Mouse (Mus musculus): ENCODE measurements at regions not wholly inside any gene's neighbourhood (a gene's known extent, or its start where the extent isn't known, plus 50 kb on each side); places are given as distances from the start of the nearest gene placed in this dataset.

DNA sequence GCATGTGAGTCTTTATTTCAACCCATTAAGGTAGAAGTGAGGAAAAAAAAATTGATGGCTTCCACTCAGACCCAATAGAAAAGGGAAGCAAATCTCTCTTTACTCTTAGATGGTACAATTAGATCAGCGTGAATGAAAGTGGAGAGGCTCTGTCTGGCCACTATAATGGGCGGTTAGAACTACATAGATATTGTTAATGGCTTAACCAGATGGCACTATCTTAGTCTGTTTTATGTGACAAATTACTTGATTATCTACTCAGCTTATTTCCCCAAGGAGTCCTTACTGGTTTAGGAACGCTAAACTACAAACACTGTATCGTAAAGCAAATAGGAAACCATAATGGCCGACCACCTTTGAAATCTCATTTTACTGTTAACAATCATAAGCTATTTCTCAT, 138.8 kb upstream of the Samsn1 start:
- TF ChIP-seq CTCF (IDR thresholded peaks at IDR 0.05; ENCODE audit: extremely low read depth, insufficient read depth, low read length) (no peak), POLR2A (IDR thresholded peaks at IDR 0.05; ENCODE audit: extremely low read depth, insufficient read depth, low read length) (no peak)

Measured in cortical plate, adult 2 months (tissue).